Mouse (Mus musculus) limb, embryonic 14.5 days (tissue): ENCODE results near the gene Pten. TPM values are rescaled to one million over a fixed set of nuclear protein-coding genes. Genes with fewer than 3 reads are reported as not detected.

ENCODE experiments used
- ATAC-seq: fragments of 200-750 bp; cut with Nextera tagmentation; 2 replicates; pipeline ENCODE4 v1.8.0; 2017; ENCODE audit warnings: low read depth, moderate number of reproducible peaks, moderate TSS enrichment; ENCODE audit not compliant: low FRiP score
- DNase-seq: peaks from one replicate; pipeline ENCODE4 v3.0.0-alpha.2; 2015; ENCODE audit warnings: low spot score
- H3K27ac ChIP-seq: fragments of 300-500 bp; sonication (generic); replicated peaks from 2 replicates; pipeline ENCODE4 v1.5.1; 2014; ENCODE audit warnings: low read depth, mild to moderate bottlenecking, low read length, moderate library complexity, mixed read lengths
- H3K27me3 ChIP-seq: fragments of 300-500 bp; sonication (generic); 2 replicates; pipeline ENCODE4 v1.6.1; 2014; ENCODE audit warnings: low read length, mixed read lengths; ENCODE audit not compliant: control insufficient read depth, insufficient read depth
- H3K36me3 ChIP-seq: fragments of 300-500 bp; sonication (generic); 2 replicates; pipeline ENCODE4 v1.6.1; 2014; ENCODE audit warnings: mild to moderate bottlenecking, low read length, moderate library complexity, mixed read lengths; ENCODE audit not compliant: control insufficient read depth, insufficient read depth
- H3K4me1 ChIP-seq: fragments of 300-500 bp; sonication (generic); 2 replicates; pipeline ENCODE4 v1.6.1; 2014; ENCODE audit warnings: antibody characterized with exemption, low read length, mixed read lengths; ENCODE audit not compliant: control insufficient read depth, insufficient read depth
- H3K4me2 ChIP-seq: fragments of 300-500 bp; sonication (generic); replicated peaks from 2 replicates; pipeline ENCODE4 v1.6.1; 2014; ENCODE audit warnings: low read depth, mild to moderate bottlenecking, low read length, moderate library complexity; ENCODE audit not compliant: severe bottlenecking
- H3K4me3 ChIP-seq: fragments of 300-500 bp; sonication (generic); replicated peaks from 2 replicates; pipeline ENCODE4 v1.5.1; 2014; ENCODE audit warnings: low read length
- H3K9ac ChIP-seq: fragments of 300-500 bp; sonication (generic); 2 replicates; pipeline ENCODE4 v1.6.1; 2014; ENCODE audit warnings: mild to moderate bottlenecking, low read depth, low read length, moderate library complexity; ENCODE audit not compliant: severe bottlenecking
- H3K9me3 ChIP-seq: fragments of 300-500 bp; sonication (generic); 2 replicates; pipeline ENCODE4 v1.6.1; 2016; ENCODE audit warnings: low read length; ENCODE audit not compliant: control insufficient read depth
- POLR2A ChIP-seq: fragments of 200-500 bp; IDR thresholded peaks from 2 replicates; pipeline ENCODE4 v1.8.0; 2012; ENCODE audit warnings: inconsistent platforms, mild to moderate bottlenecking, moderate library complexity, borderline replicate concordance; ENCODE audit not compliant: insufficient read depth, insufficient read length; ENCODE audit errors: extremely low read depth
- WGBS: fragments of 180-500 bp; shearing (Covaris S2); extraction: QIAGEN DNeasy Blood & Tissue Kit; methylation state at CpG from one replicate; pipeline ENCODE4 v1.1.7; 2014; 5-methylcytosine and 5-hydroxymethylcytosine counted together
- polyA plus RNA-seq, 2 experiments: library from polyadenylated mRNA; depleted of rRNA in 1 of 2; stranded (reverse) in 1 of 2; unstranded in 1 of 2; fragments of >200 nt; fragmentation: Nextera tagmentation in 1 of 2; extraction: Ambion mirVana in 1 of 2; gene quantifications; 2 replicates each; pipeline versions ENCODE4 v1.2.1 to v1.2.3; 2012 to 2014

Pten gene
- polyA plus RNA-seq, 2 experiments = 12.2 to 17.3 TPM

DNA sequence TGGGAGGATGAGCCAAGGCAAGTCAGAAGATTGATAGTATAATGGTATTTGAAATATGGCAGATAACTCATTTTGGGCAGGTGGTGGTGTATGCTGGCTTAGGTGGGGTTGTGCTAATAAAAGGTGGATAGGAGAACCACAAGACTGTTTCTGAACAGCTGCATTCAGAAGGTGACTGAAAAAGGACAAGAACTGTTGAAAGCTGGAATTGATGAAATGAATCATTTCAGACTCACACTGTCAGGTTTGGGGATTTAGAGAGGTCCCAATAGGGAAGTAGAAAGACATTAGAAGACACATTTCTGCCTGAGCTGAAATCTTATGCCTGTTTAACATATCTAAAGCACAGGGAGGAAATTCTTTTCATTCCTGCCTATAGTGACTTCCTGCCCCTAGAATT is 36.6 kb downstream of the Pten start:
- no peak for ATAC-seq
- no peak for DNase-seq
- Histone ChIP-seq H3K27me3 (no peaks in the 10 kb centered on the region), H3K4me2 (no peak overlapping the region), H3K4me1 (peaks cover 24% of the 10 kb centered on the region), H3K9ac (no peak overlapping the region), H3K27ac (no peak overlapping the region), H3K9me3 (no peaks in the 10 kb centered on the region), H3K4me3 (no peak overlapping the region), H3K36me3 (peaks cover 9% of the 10 kb centered on the region)
- TF ChIP-seq POLR2A = no peak

DNA sequence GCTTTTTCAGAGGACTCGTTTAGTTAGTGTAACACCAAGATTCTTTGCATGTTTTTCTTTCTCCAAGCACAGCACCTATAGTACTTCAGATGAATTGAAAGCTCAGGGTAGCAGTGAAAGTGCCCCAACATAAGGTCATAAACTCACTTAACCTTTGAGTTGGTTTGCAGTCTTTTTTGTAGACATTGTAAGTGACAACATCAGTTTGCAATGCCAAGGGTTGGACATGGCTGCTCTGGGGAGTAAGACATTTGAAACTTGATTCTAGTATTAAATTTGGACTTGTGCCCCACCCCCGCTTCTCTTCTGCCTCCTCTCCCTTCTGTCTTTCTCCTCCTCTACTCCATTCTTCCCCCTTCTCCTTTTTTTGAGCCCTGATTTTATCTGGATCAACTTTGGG is 43.3 kb downstream of the Pten start:
- Histone ChIP-seq H3K27ac (no peak overlapping the region), H3K4me3 (no peak overlapping the region), H3K4me1 (no peaks in the 10 kb centered on the region), H3K4me2 (no peak overlapping the region), H3K9me3 (no peaks in the 10 kb centered on the region), H3K36me3 (peaks cover 24% of the 10 kb centered on the region), H3K27me3 (no peaks in the 10 kb centered on the region), H3K9ac (no peak overlapping the region)
- 84% methylated on average over 2 of the region's 2 CpGs for WGBS
- TF ChIP-seq POLR2A = no peak
- ATAC-seq = no peak
- DNase-seq = no peak

DNA sequence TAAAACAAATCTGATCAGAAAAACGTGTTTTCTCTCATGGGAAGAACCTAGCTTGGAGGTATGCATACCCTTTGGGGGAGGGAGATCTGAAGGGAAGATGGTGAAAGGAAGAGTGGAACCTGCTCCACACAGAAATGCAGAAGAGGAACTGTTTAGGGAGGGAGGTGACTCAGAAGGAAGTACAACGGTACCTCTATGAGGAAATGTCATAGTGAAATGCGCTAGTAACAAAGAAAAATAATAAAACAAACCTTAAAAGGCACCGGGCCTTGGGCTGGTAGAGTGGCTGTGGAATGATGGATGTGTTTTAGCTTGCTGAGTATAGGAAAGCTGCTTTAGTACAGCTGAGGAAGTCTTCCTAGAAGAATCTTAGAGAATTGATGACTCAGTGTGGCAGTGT is 47.4 kb downstream of the Pten start:
- H3K4me3 ChIP-seq = no peak overlapping the region
- DNase-seq = no peak
- H3K36me3 ChIP-seq = peaks cover 18% of the 10 kb centered on the region; the same call in 1 of the 2 replicates
- TF ChIP-seq POLR2A = no peak
- H3K27ac ChIP-seq = no peak overlapping the region
- H3K4me1 ChIP-seq = no peaks in the 10 kb centered on the region
- 71% methylated on average over 4 of the region's 4 CpGs for WGBS
- H3K27me3 ChIP-seq = no peaks in the 10 kb centered on the region
- no peaks in the 10 kb centered on the region for H3K9me3 ChIP-seq
- ATAC-seq = no peak
- no peak overlapping the region for H3K9ac ChIP-seq
- no peak overlapping the region for H3K4me2 ChIP-seq

DNA sequence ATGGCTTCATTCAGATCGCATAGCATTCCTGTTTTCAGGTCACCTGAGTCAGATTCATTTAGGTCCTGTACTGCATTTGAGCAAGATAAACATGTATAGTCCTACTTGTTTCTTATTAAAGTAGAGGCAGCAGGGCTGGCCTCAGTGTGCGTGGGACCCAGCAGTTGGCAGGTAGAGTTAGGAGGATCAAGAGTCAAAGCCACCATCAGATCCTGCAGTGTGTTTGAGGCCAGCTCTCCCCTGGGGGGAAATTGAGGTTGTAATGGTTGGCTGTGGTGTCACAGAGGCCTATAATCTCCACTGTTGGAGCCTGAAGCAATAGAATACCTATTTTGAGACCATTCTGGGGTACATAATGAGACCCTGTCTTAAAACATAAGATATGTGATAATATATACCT is 50.3 kb downstream of the Pten start:
- Histone ChIP-seq H3K4me1 (no peaks in the 10 kb centered on the region), H3K27me3 (no peaks in the 10 kb centered on the region), H3K36me3 (peaks cover 21% of the 10 kb centered on the region; the same call in 1 of the 2 replicates), H3K9me3 (no peaks in the 10 kb centered on the region), H3K27ac (no peak overlapping the region), H3K4me3 (no peak overlapping the region), H3K4me2 (no peak overlapping the region), H3K9ac (no peak overlapping the region)
- no peak for ATAC-seq
- TF ChIP-seq POLR2A = no peak
- 89% methylated on average over 2 of the region's 2 CpGs for WGBS
- DNase-seq = no peak

DNA sequence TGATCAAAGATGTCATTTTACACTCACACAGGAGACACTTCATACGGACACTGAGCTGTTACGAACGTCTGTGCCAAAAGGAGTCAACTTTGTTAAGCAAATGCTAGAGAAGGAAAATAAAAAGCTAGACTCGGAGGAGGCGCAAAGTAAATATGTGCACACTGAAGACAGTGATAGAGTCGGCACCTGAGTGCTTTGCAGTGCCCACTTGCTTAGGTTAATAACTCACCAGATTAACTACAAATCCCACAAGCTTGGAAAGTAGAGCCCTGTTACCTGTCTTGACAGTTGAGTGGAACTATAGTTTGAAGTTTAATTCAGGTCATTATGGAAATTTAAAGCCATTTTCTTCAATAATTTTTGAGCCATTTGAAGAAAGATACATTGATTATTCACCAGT is 51.4 kb downstream of the Pten start:
- H3K4me1 ChIP-seq = no peaks in the 10 kb centered on the region
- no peak overlapping the region for H3K27ac ChIP-seq
- no peak overlapping the region for H3K9ac ChIP-seq
- ATAC-seq = no peak
- no peak overlapping the region for H3K4me3 ChIP-seq
- DNase-seq = no peak
- H3K27me3 ChIP-seq = no peaks in the 10 kb centered on the region
- H3K36me3 ChIP-seq = peaks cover 15% of the 10 kb centered on the region; the same call in 1 of the 2 replicates
- WGBS = 85% methylated on average over 6 of the region's 6 CpGs
- no peak for TF ChIP-seq POLR2A
- no peak overlapping the region for H3K4me2 ChIP-seq
- no peaks in the 10 kb centered on the region for H3K9me3 ChIP-seq

DNA sequence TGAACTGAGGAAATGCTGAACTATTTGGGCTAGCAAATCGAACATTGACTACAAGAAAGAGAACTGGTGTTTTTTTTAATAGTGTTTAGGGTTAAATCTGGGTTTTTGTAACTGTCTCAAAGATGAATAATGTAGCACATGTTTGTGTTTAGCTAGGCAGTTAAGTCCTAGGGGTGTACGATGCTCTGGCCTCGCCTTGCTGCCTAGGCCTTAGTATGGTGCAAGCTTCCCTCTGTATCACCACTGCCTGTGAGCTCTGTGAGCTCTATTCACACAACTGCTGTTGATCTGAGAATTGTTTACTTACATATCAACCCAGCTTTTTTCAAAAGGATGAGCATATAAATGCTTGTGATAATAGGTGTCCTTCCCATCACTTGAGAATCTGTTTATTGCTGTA is 51.8 kb downstream of the Pten start:
- H3K4me1 ChIP-seq = no peaks in the 10 kb centered on the region
- WGBS = 77% methylated on average over 3 of the region's 3 CpGs
- H3K9me3 ChIP-seq = no peaks in the 10 kb centered on the region
- no peak for TF ChIP-seq POLR2A
- H3K4me2 ChIP-seq = no peak overlapping the region
- no peak overlapping the region for H3K27ac ChIP-seq
- DNase-seq (no peak), ATAC-seq (no peak)
- no peak overlapping the region for H3K9ac ChIP-seq
- no peaks in the 10 kb centered on the region for H3K27me3 ChIP-seq
- H3K4me3 ChIP-seq = no peak overlapping the region
- peaks cover 16% of the 10 kb centered on the region; the same call in 1 of the 2 replicates for H3K36me3 ChIP-seq
